Mouse (Mus musculus) testis, adult 2 months (tissue): ENCODE measurements around the gene Ldb2.

ENCODE experiments used
- CTCF ChIP-seq: fragments of 200-500 bp; IDR thresholded peaks from 2 replicates; pipeline ENCODE4 v1.5.1; 2012; ENCODE audit warnings: low read depth, mild to moderate bottlenecking, inconsistent platforms, low read length, moderate library complexity; ENCODE audit not compliant: control insufficient read depth, insufficient read depth, insufficient replicate concordance
- POLR2A ChIP-seq: fragments of 200-500 bp; IDR thresholded peaks from 2 replicates; pipeline ENCODE4 v1.6.1; 2012; ENCODE audit warnings: low read depth, mild to moderate bottlenecking, inconsistent platforms, low read length, moderate library complexity; ENCODE audit not compliant: control insufficient read depth

GRCm38 (mm10) chr5:44667907-44668306, 131.6 kb downstream of the Ldb2 start:
- TF ChIP-seq CTCF: no peak
- TF ChIP-seq POLR2A: no peak
